Mouse (Mus musculus): ENCODE measurements around the gene Fam174a.

DNA sequence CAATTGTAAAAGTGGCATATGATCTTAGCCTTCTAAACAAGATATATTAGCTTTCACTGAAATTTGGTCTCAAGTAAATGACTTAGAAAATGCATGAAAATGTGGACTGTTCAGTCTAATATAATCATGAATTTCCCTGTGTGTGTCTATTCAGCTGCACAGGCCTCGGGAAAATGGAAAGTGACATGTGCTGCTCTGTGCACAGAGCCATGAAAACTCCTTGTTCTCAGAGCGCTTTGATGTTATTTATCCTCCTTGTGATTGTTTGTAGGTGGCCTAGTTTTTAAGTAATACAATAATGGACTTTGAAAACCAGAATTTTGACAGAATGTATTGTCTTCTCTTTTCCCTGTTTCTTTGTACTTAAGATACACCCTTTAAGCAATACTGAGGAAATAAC, 49.6 kb upstream of the Fam174a start:
- TF ChIP-seq POLR2A (IDR thresholded peaks at IDR 0.05; ENCODE audit: low read depth, low read length) (no peak), KAT2A (IDR thresholded peaks at IDR 0.05; ENCODE audit: insufficient replicate concordance, low read length) (no peak), EP300 (IDR thresholded peaks at IDR 0.05; ENCODE audit: low read length) (no peak), RCOR1 (conservative IDR thresholded peaks at IDR 0.05; ENCODE audit: low read depth, low read length) (no peak), ZNF384 (IDR thresholded peaks at IDR 0.05; ENCODE audit: low read depth, low read length) (no peak)

Measured in CH12.LX (cell line).